Mouse (Mus musculus) CH12.LX (cell line): ENCODE data around the gene Thsd7b. TPM values are rescaled to one million over a fixed set of nuclear protein-coding genes. Genes with fewer than 3 reads are reported as not detected.

ENCODE experiments used
- DNase-seq: peaks from one replicate; pipeline ENCODE4 v3.0.0-alpha.2; 2013; ENCODE audit errors: extremely low read depth
- H3K27ac ChIP-seq: 2 replicates; pipeline ENCODE4 v1.5.1; 2012; ENCODE audit warnings: low read depth, mild to moderate bottlenecking, control low read depth, moderate library complexity; ENCODE audit not compliant: insufficient read depth
- H3K27me3 ChIP-seq: replicated peaks from 2 replicates; pipeline ENCODE3; 2012; ENCODE audit warnings: inconsistent platforms
- H3K36me3 ChIP-seq, 2 experiments: replicated peaks in 1 of 2; 2 replicates each; pipeline versions ENCODE3 to v1.6.1; 2012; ENCODE audit warnings: inconsistent platforms in 1 of 2, low read length in 1 of 2, mild to moderate bottlenecking in 1 of 2, mixed read lengths in 1 of 2, moderate library complexity in 1 of 2; ENCODE audit not compliant: control insufficient read depth in 1 of 2, insufficient read depth in 1 of 2
- H3K4me1 ChIP-seq, 2 experiments: 2 replicates each; pipeline ENCODE4 v1.6.1; 2012; ENCODE audit warnings: inconsistent platforms in 1 of 2, moderate library complexity in 1 of 2; ENCODE audit not compliant: insufficient read depth in 2 of 2, control insufficient read depth in 1 of 2
- H3K4me2 ChIP-seq: 2 replicates; pipeline ENCODE4 v1.6.1; 2012; ENCODE audit warnings: low read depth, mild to moderate bottlenecking, control low read depth; ENCODE audit not compliant: poor library complexity, insufficient read depth, severe bottlenecking
- H3K4me3 ChIP-seq, 3 experiments: fragments of 150-350 bp in 1 of 3; sonication (generic) in 1 of 3; replicated peaks in 1 of 3; 2 replicates each; pipeline versions ENCODE3 to v1.5.1; 2011 to 2012; ENCODE audit warnings: low read depth in 2 of 3, low read length in 2 of 3, mild to moderate bottlenecking in 2 of 3, moderate library complexity in 2 of 3, control low read depth in 1 of 3, improper control_type of control experiment in 1 of 3, inconsistent platforms in 1 of 3, mixed read lengths in 1 of 3; ENCODE audit not compliant: poor library complexity in 1 of 3
- H3K79me2 ChIP-seq: replicated peaks from 2 replicates; pipeline ENCODE4 v1.6.1; 2012; ENCODE audit warnings: mild to moderate bottlenecking, moderate library complexity; ENCODE audit not compliant: control insufficient read depth, poor library complexity, insufficient read depth, severe bottlenecking; ENCODE audit errors: extremely low read depth
- H3K9ac ChIP-seq: 2 replicates; pipeline ENCODE4 v1.6.1; 2012; ENCODE audit warnings: low read depth, mild to moderate bottlenecking, control low read depth, moderate library complexity; ENCODE audit not compliant: insufficient read depth
- H3K9me3 ChIP-seq: replicated peaks from 2 replicates; pipeline ENCODE3; 2012; ENCODE audit warnings: low read length, inconsistent platforms, mixed read lengths
- BHLHE40 ChIP-seq: IDR thresholded peaks from 2 replicates; pipeline ENCODE4 v1.6.1; 2011; ENCODE audit warnings: mild to moderate bottlenecking, low read depth, low read length, improper control_type of control experiment
- CHD2 ChIP-seq: IDR thresholded peaks from 2 replicates; pipeline ENCODE4 v1.6.1; 2011; ENCODE audit warnings: low read length, improper control_type of control experiment
- E2F4 ChIP-seq: IDR thresholded peaks from 2 replicates; pipeline ENCODE4 v1.6.1; 2011; ENCODE audit warnings: low read depth, low read length, improper control_type of control experiment; ENCODE audit not compliant: insufficient replicate concordance
- ELF1 ChIP-seq: IDR thresholded peaks from 2 replicates; pipeline ENCODE4 v1.6.1; 2014; ENCODE audit warnings: low read depth, mild to moderate bottlenecking, inconsistent platforms, low read length, improper control_type of control experiment
- ETS1 ChIP-seq: conservative IDR thresholded peaks from 2 replicates; pipeline ENCODE4 v1.6.1; 2012; ENCODE audit warnings: low read depth, mild to moderate bottlenecking, inconsistent platforms, low read length, improper control_type of control experiment, moderate library complexity
- GABPA ChIP-seq: IDR thresholded peaks from 2 replicates; pipeline ENCODE4 v1.6.1; 2012; ENCODE audit warnings: low read depth, low read length, improper control_type of control experiment, inconsistent platforms; ENCODE audit not compliant: insufficient replicate concordance
- HCFC1 ChIP-seq: IDR thresholded peaks from 2 replicates; pipeline ENCODE4 v1.6.1; 2012; ENCODE audit warnings: low read depth, mild to moderate bottlenecking, inconsistent platforms, low read length, improper control_type of control experiment
- IRF4 ChIP-seq: IDR thresholded peaks from 2 replicates; pipeline ENCODE4 v1.6.1; 2014; ENCODE audit warnings: low read depth, mild to moderate bottlenecking, inconsistent platforms, low read length, improper control_type of control experiment
- JUN ChIP-seq: IDR thresholded peaks from 2 replicates; pipeline ENCODE4 v1.6.1; 2011; ENCODE audit warnings: low read depth, mild to moderate bottlenecking, low read length, improper control_type of control experiment, moderate library complexity; ENCODE audit not compliant: insufficient read depth
- JUND ChIP-seq: conservative IDR thresholded peaks from 2 replicates; pipeline ENCODE4 v1.6.1; 2011; ENCODE audit warnings: low read depth, low read length, improper control_type of control experiment
- KAT2A ChIP-seq: IDR thresholded peaks from 2 replicates; pipeline ENCODE4 v1.6.1; 2012; ENCODE audit warnings: low read length, improper control_type of control experiment, inconsistent platforms; ENCODE audit not compliant: insufficient replicate concordance
- MAFK ChIP-seq: IDR thresholded peaks from 2 replicates; pipeline ENCODE4 v1.6.1; 2011; ENCODE audit warnings: low read length, improper control_type of control experiment; ENCODE audit not compliant: insufficient replicate concordance
- MAZ ChIP-seq: IDR thresholded peaks from 2 replicates; pipeline ENCODE4 v1.6.1; 2012; ENCODE audit warnings: low read depth, mild to moderate bottlenecking, inconsistent platforms, low read length, improper control_type of control experiment, moderate library complexity
- MYC ChIP-seq: IDR thresholded peaks from 2 replicates; pipeline ENCODE4 v1.6.1; 2011; ENCODE audit warnings: low read depth, mild to moderate bottlenecking, improper control_type of control experiment, low read length
- NELFE ChIP-seq: IDR thresholded peaks from 2 replicates; pipeline ENCODE4 v1.6.1; 2011; ENCODE audit warnings: low read depth, low read length, improper control_type of control experiment
- PAX5 ChIP-seq: IDR thresholded peaks from 2 replicates; pipeline ENCODE4 v1.6.1; 2012; ENCODE audit warnings: low read length, inconsistent platforms, mixed read lengths
- POLR2A ChIP-seq: IDR thresholded peaks from 2 replicates; pipeline ENCODE4 v1.6.1; 2011; ENCODE audit warnings: low read depth, mild to moderate bottlenecking, improper control_type of control experiment, low read length
- POLR2AphosphoS2 ChIP-seq: IDR thresholded peaks from 2 replicates; pipeline ENCODE4 v1.6.1; 2011; ENCODE audit warnings: low read depth, low read length, improper control_type of control experiment
- SMC3 ChIP-seq: IDR thresholded peaks from 2 replicates; pipeline ENCODE4 v1.6.1; 2011; ENCODE audit warnings: low read depth, low read length, improper control_type of control experiment
- TBP ChIP-seq: conservative IDR thresholded peaks from 2 replicates; pipeline ENCODE4 v1.6.1; 2011; ENCODE audit warnings: low read depth, low read length, improper control_type of control experiment
- TCF12 ChIP-seq: IDR thresholded peaks from 2 replicates; pipeline ENCODE4 v1.6.1; 2014; ENCODE audit warnings: low read depth, mild to moderate bottlenecking, inconsistent platforms, low read length, improper control_type of control experiment
- ZMIZ1 ChIP-seq: IDR thresholded peaks from 2 replicates; pipeline ENCODE4 v1.6.1; 2012; ENCODE audit warnings: low read depth, mild to moderate bottlenecking, inconsistent platforms, low read length, improper control_type of control experiment
- dilution Hi-C: fragments of 300-500 bp; cut with MboI; formaldehyde crosslinking; loops from 2 replicates; pipeline ENCODE4 v1.14.3; 2020; ENCODE audit warnings: low sequenced_read_pairs; ENCODE audit not compliant: extremely low pct_unique_long_range_greater_than_20kb, extremely low pct_ligation_motif_present
- in situ Hi-C: fragments of 300-500 bp; cut with MboI; formaldehyde crosslinking; loops from 3 replicates; pipeline ENCODE4 v1.14.3; 2019; ENCODE audit warnings: low sequenced_read_pairs, low pct_ligation_motif_present, low pct_unique_long_range_greater_than_20kb, mixed read lengths
- polyA plus RNA-seq: library from polyadenylated mRNA; unstranded; fragments of >175 nt; gene quantifications from 2 replicates; pipeline ENCODE4 v1.2.1, GENCODE M21; 2012; ENCODE audit warnings: low read depth; ENCODE audit not compliant: insufficient read length
- total RNA-seq, 2 experiments: library from RNA; depleted of rRNA; stranded (reverse); fragments of 300-350 nt in 1 of 2; fragments of >200 nt in 1 of 2; gene quantifications; 2 replicates each; pipeline ENCODE4 v1.2.3; 2012 to 2014

The Thsd7b gene
- total and polyA plus RNA-seq, 3 experiments: not detected

DNA sequence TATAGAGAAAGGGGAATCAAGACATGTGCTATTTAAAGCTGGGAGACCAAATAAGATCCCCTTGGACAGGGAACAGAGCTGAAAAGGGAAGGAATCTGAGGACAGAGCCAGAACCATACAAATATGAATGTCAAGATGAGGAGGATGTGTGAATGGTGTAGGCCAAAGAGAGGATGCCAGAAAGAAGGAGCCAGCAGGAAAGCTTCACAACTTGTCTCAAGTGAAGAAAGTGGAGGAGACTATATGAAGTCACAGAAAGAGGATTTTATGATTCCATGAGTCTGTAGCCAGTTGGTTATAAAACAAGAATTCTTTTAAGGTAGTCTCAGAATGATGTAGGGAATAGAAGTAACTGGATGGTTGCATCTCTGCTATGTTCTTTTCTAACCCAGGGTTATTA is 148.5 kb downstream of the Thsd7b start:
- in situ Hi-C loops: no loop called here
- H3K9me3 ChIP-seq: no peaks in the 10 kb centered on the region
- H3K79me2 ChIP-seq: no peaks in the 10 kb centered on the region
- H3K4me3 ChIP-seq: no peak overlapping the region
- TF ChIP-seq MYC: no peak
- TF ChIP-seq POLR2A: no peak
- TF ChIP-seq ELF1: no peak
- TF ChIP-seq BHLHE40: no peak
- no peak for TF ChIP-seq IRF4
- TF ChIP-seq ETS1: no peak
- no peak for TF ChIP-seq MAZ
- TF ChIP-seq ZMIZ1: no peak
- no peak for TF ChIP-seq KAT2A
- TF ChIP-seq SMC3: no peak
- TF ChIP-seq MAFK: no peak
- no peak for TF ChIP-seq TCF12
- no peak for TF ChIP-seq HCFC1
- TF ChIP-seq E2F4: no peak
- no peak for TF ChIP-seq JUN
- no peak for TF ChIP-seq PAX5
- TF ChIP-seq GABPA: no peak
- no peak overlapping the region for H3K27ac ChIP-seq
- no peaks in the 10 kb centered on the region for H3K36me3 ChIP-seq
- dilution Hi-C loops: no loop called here
- no peaks in the 10 kb centered on the region for H3K27me3 ChIP-seq
- no peak for DNase-seq
- no peak overlapping the region for H3K9ac ChIP-seq
- no peak overlapping the region for H3K4me2 ChIP-seq
- H3K4me1 ChIP-seq: no peaks in the 10 kb centered on the region

DNA sequence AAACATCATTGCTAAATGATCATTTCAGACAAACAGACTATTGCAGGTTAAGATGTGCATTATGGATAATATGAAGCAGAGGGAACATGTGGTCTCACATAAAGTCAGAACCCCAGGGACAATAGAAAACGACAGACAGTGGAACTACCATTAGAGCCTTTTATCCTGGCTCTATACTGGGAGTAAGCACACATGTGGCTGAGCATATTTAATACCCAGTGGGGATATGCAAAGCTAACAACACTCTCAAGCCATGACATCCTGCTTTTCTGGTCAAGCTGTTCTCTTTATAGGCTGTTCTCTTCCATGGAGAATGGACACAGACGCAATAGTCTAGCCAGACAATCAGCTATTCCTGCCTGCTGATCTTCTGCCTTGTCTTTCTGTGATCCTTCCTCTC is 191.3 kb downstream of the Thsd7b start:
- Histone ChIP-seq H3K27me3 (no peaks in the 10 kb centered on the region), H3K9me3 (no peaks in the 10 kb centered on the region), H3K36me3 (no peaks in the 10 kb centered on the region), H3K4me3 (no peak overlapping the region), H3K79me2 (no peaks in the 10 kb centered on the region), H3K9ac (no peak overlapping the region), H3K4me1 (no peaks in the 10 kb centered on the region), H3K27ac (no peak overlapping the region), H3K4me2 (no peak overlapping the region)
- no peak for TF ChIP-seq MAZ
- TF ChIP-seq TBP: no peak
- TF ChIP-seq CHD2: no peak
- TF ChIP-seq GABPA: no peak
- TF ChIP-seq IRF4: no peak
- no peak for TF ChIP-seq MAFK
- no peak for TF ChIP-seq JUND
- TF ChIP-seq SMC3: no peak
- no peak for TF ChIP-seq TCF12
- no peak for TF ChIP-seq POLR2AphosphoS2
- no peak for TF ChIP-seq HCFC1
- TF ChIP-seq NELFE: no peak
- in situ Hi-C loops: no loop called here
- dilution Hi-C loops: no loop called here
- no peak for DNase-seq
